Mouse (Mus musculus) intestine, postnatal 0 days (tissue): ENCODE measurements at regions not wholly inside any gene's neighbourhood (a gene's known extent, or its start where the extent isn't known, plus 50 kb on each side); places are given as distances from the start of the nearest gene placed in this dataset.
"Not testable (repeated sequence)": the region's sequence is repeated elsewhere in the genome, so short reads cannot be mapped to it uniquely, and the experiment has no call there.

Experiments
- ATAC-seq: fragments of 200-750 bp; cut with Nextera tagmentation; 2 replicates; pipeline ENCODE4 v1.8.0; 2017; ENCODE audit warnings: mild to moderate bottlenecking, moderate TSS enrichment, moderate library complexity
- H3K27ac ChIP-seq: fragments of 300-500 bp; sonication (generic); 2 replicates; pipeline ENCODE4 v1.5.1; 2014; ENCODE audit warnings: mild to moderate bottlenecking, low read depth, low read length, moderate library complexity
- H3K27me3 ChIP-seq: fragments of 300-500 bp; sonication (generic); replicated peaks from 2 replicates; pipeline ENCODE4 v1.6.1; 2014; ENCODE audit warnings: low read length, mixed read lengths; ENCODE audit not compliant: control insufficient read depth, insufficient read depth
- H3K36me3 ChIP-seq: fragments of 300-500 bp; sonication (generic); 2 replicates; pipeline ENCODE4 v1.6.1; 2014; ENCODE audit warnings: mild to moderate bottlenecking, moderate library complexity; ENCODE audit not compliant: control insufficient read depth, insufficient read depth
- H3K4me1 ChIP-seq: fragments of 300-500 bp; sonication (generic); replicated peaks from 2 replicates; pipeline ENCODE4 v1.6.1; 2014; ENCODE audit warnings: antibody characterized with exemption, low read length, mixed read lengths; ENCODE audit not compliant: control insufficient read depth, insufficient read depth
- H3K4me2 ChIP-seq: fragments of 300-500 bp; sonication (generic); replicated peaks from 2 replicates; pipeline ENCODE4 v1.6.1; 2014; ENCODE audit warnings: low read depth, mild to moderate bottlenecking, moderate library complexity
- H3K4me3 ChIP-seq: fragments of 300-500 bp; sonication (generic); 2 replicates; pipeline ENCODE4 v1.5.1; 2014; ENCODE audit warnings: low read depth, low read length
- H3K9ac ChIP-seq: fragments of 300-500 bp; sonication (generic); 2 replicates; pipeline ENCODE4 v1.6.1; 2014; ENCODE audit warnings: mild to moderate bottlenecking, low read depth, low read length
- H3K9me3 ChIP-seq: fragments of 300-500 bp; sonication (generic); 2 replicates; pipeline ENCODE4 v1.6.1; 2016; ENCODE audit warnings: mixed run types; ENCODE audit not compliant: control insufficient read depth
- CTCF ChIP-seq: sonication (generic); IDR thresholded peaks from 2 replicates; pipeline ENCODE4 v1.5.1; 2016; ENCODE audit warnings: low read depth, mild to moderate bottlenecking, control low read depth, antibody characterized with exemption, moderate library complexity
- WGBS: fragments of 180-500 bp; shearing (Covaris S2); extraction: QIAGEN DNeasy Blood & Tissue Kit; methylation state at CpG from one replicate; pipeline ENCODE4 v1.1.7; 2014; 5-methylcytosine and 5-hydroxymethylcytosine counted together

GRCm38 (mm10) chr1:141842547-141842946 lies 1596.6 kb downstream of the Kcnt2 start:
- no peaks in the 10 kb centered on the region for H3K9me3 ChIP-seq
- no peak for TF ChIP-seq CTCF
- H3K27me3 ChIP-seq: no peaks in the 10 kb centered on the region
- 88% methylated on average over 2 of the region's 2 CpGs for WGBS
- H3K4me2 ChIP-seq: no peak overlapping the region
- no peak overlapping the region for H3K4me3 ChIP-seq
- no peak overlapping the region for H3K9ac ChIP-seq
- H3K4me1 ChIP-seq: no peaks in the 10 kb centered on the region
- ATAC-seq: no peak
- no peaks in the 10 kb centered on the region for H3K36me3 ChIP-seq
- no peak overlapping the region for H3K27ac ChIP-seq

- not testable (repeated sequence) for ATAC-seq, H3K27me3 ChIP-seq
These were observed 1607.9 kb downstream of the Kcnt2 start for GRCm38 (mm10) chr1:141853841-141854240.

GRCm38 (mm10) chr1:141884356-141884755 lies 1638.4 kb downstream of the Kcnt2 start:
- 70% methylated on average over 4 of the region's 4 CpGs for WGBS
- ATAC-seq: no peak
- no peak overlapping the region for H3K4me2 ChIP-seq
- H3K9ac ChIP-seq: no peak overlapping the region
- H3K36me3 ChIP-seq: no peaks in the 10 kb centered on the region
- no peaks in the 10 kb centered on the region for H3K9me3 ChIP-seq
- no peaks in the 10 kb centered on the region for H3K27me3 ChIP-seq
- no peaks in the 10 kb centered on the region for H3K4me1 ChIP-seq
- no peak overlapping the region for H3K27ac ChIP-seq
- no peak overlapping the region for H3K4me3 ChIP-seq
- no peak for TF ChIP-seq CTCF

More at GRCm38 (mm10) chr1:141853841-141854240, 1607.9 kb downstream of the Kcnt2 start:
- not testable (repeated sequence) for H3K4me1 ChIP-seq, H3K36me3 ChIP-seq, H3K4me2 ChIP-seq, H3K4me3 ChIP-seq, H3K27ac ChIP-seq, H3K9ac ChIP-seq, H3K9me3 ChIP-seq
- 65% methylated on average over 1 of the region's 1 CpGs for WGBS

- TF ChIP-seq CTCF: no peak
- Histone ChIP-seq H3K4me1 (no peaks in the 10 kb centered on the region), H3K9me3 (no peaks in the 10 kb centered on the region), H3K4me2 (no peak overlapping the region), H3K27me3 (no peaks in the 10 kb centered on the region), H3K9ac (no peak overlapping the region), H3K27ac (no peak overlapping the region), H3K4me3 (no peak overlapping the region), H3K36me3 (no peaks in the 10 kb centered on the region)
- ATAC-seq: no peak
- WGBS: 76% methylated on average over 8 of the region's 8 CpGs
These were observed 1652.0 kb downstream of the Kcnt2 start for GRCm38 (mm10) chr1:141897924-141898455.

- no peak overlapping the region for H3K4me2 ChIP-seq
- no peak overlapping the region for H3K9ac ChIP-seq
- ATAC-seq: no peak
- 83% methylated on average over 7 of the region's 7 CpGs for WGBS
- no peaks in the 10 kb centered on the region for H3K36me3 ChIP-seq
- H3K4me1 ChIP-seq: no peaks in the 10 kb centered on the region
- H3K9me3 ChIP-seq: no peaks in the 10 kb centered on the region
- H3K27me3 ChIP-seq: no peaks in the 10 kb centered on the region
- H3K27ac ChIP-seq: no peak overlapping the region
- TF ChIP-seq CTCF: no peak
- no peak overlapping the region for H3K4me3 ChIP-seq
These were observed 1665.9 kb downstream of the Kcnt2 start for GRCm38 (mm10) chr1:141911714-141912398.

GRCm38 (mm10) chr1:141926194-141926593 lies 1680.2 kb downstream of the Kcnt2 start:
- 100% methylated on average over 1 of the region's 1 CpGs for WGBS
- Histone ChIP-seq H3K4me3 (no peak overlapping the region), H3K4me1 (no peaks in the 10 kb centered on the region), H3K27me3 (no peaks in the 10 kb centered on the region), H3K36me3 (no peaks in the 10 kb centered on the region), H3K9ac (no peak overlapping the region), H3K9me3 (no peaks in the 10 kb centered on the region), H3K27ac (no peak overlapping the region), H3K4me2 (no peak overlapping the region)
- no peak for TF ChIP-seq CTCF
- no peak for ATAC-seq
